Mouse (Mus musculus) regulatory T cell (primary cell): Measurements from ENCODE around the gene Tigd2.

Experiments used
- in situ Hi-C: fragments of 300-600 bp; cut with MboI, MseI; formaldehyde crosslinking; loops from one replicate; pipeline ENCODE4 v1.15.1; 2025; ENCODE audit warnings: high pct_unique_total_duplicates

Gene Tigd2

DNA sequence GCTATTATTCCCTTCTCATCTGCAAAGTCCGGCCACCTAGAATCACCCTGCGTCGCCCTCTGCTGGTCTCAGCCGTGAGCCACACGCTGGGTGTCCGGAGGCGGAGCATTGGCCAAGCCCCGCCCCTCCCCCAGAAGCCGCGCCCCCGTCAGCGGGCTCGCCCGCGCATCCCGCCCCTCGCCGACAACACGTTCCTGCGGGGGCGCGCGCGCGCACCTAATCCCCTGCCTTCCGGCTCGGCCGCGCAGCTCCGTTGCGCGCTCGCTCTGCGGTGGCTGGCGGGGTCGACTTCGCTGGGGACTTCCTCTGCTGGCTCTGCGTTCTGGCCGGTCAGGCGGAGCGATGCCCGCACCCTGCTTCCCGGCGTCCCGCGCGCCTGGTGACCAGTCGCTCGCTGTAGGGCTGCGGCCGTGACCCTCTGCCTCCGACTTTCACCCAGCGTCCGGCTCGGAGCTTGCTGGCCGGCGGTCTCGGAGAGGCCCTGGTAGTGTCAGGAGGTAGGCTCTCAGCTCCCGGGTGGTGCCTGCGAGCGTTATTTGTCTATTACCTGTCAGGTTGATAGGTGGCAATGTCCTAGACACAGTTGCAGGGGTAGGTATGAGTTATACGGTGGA, at the start of gene Tigd2:
Gene Tigd2, plus strand, starts transcription at position 186 of the 614 bp plus-strand sequence.
- in situ Hi-C loops: no loop called here

GRCm38 (mm10) chr6:59161801-59162478, 46.7 kb upstream of the Tigd2 start:
- in situ Hi-C loops: loop anchor here (25.0 kb wide), 1 partner anchor 550 kb away; no protein-coding TSS in a partner anchor

DNA sequence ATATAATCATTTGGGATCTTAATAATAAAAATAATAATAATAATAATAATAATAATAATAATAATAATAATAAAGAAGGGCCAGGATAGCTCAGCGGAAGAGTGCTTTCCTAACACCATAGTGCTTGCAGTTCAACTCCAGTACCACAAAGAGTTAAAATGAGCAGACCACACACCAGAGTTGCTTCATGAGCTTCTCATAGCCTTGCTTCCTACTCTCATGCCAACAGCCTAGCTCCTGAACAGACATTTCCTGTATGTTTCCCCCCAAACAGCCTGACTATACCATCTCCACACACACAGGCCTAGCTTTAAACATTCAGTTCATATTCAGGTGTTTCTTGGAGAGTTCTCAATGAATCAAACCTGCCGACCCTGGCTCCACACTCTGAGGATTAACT, 45.8 kb upstream of the Tigd2 start:
- in situ Hi-C loops: loop anchor here (25.0 kb wide), 1 partner anchor 551 kb away; no protein-coding TSS in a partner anchor

DNA sequence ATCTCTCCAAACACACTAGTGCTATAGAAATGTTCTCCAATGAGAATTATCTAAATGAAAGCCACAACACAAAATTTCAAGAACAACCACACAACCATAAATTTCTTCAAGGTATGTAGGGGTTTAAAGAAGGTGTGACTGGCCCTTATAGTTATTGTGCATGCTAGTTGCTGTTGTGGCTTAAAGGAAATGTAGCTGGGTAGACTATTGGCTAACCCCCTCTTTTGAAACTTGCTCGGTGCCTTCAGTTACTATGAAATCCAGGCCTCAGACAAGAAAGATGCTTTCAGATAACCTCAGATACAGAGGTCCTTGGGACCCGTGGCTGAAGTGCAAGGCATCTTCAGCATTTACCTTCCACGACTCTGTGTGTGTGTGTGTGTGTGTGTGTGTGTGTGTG, 45.3 kb upstream of the Tigd2 start:
- in situ Hi-C loops: loop anchor here (25.0 kb wide), 1 partner anchor 551 kb away; no protein-coding TSS in a partner anchor

DNA sequence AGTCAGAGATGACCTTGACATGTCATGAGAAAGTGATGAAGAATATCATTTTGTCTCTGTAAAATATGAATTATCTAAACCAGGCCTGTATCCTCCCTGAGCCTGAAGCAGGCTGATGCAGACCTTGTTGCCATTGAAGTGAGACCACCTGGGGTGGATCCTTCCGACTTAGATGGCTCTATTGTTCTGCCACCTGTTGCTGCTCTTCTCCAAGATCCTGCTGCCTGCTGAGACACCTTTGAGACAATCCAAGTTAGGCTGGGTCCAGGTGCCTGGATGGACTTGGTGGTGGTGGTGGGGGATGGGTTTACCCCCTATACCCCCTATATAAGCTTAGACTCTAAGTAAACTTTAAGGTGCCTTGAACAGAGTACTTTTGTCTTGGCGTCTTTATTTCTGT, 39.7 kb upstream of the Tigd2 start:
- in situ Hi-C loops: loop anchor here (25.0 kb wide), 1 partner anchor 557 kb away; no protein-coding TSS in a partner anchor

GRCm38 (mm10) chr6:59171230-59171629, 37.4 kb upstream of the Tigd2 start:
- in situ Hi-C loops: loop anchor here (25.0 kb wide), 1 partner anchor 559 kb away; no protein-coding TSS in a partner anchor

DNA sequence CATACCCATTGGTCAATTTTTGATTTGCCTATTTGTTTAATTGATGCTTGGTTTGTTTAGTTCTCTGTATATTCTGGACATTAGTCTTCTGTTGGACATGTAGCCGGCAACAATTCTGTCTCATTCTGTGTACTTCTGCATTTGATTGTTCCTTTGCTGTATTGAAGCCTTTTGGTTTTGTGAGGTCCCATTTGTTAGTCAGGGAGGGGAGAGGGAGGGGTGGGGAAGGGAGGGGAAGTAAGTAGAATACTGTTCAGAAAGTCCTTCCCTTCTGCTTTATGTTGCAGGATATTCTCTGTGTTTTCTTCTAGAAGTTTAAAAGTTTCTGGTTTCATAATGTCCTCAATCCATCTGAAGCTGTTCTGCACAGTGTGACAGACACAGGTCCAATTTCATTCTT, 34.7 kb upstream of the Tigd2 start:
- in situ Hi-C loops: loop anchor here (25.0 kb wide), 1 partner anchor 562 kb away; no protein-coding TSS in a partner anchor

GRCm38 (mm10) chr6:59178051-59178450, 30.6 kb upstream of the Tigd2 start:
- in situ Hi-C loops: loop anchor here (5.0 to 25.0 kb wide), 2 partner anchors 156 to 1466 kb away; partner anchors contain the start of genes Fam13a and Lancl2

DNA sequence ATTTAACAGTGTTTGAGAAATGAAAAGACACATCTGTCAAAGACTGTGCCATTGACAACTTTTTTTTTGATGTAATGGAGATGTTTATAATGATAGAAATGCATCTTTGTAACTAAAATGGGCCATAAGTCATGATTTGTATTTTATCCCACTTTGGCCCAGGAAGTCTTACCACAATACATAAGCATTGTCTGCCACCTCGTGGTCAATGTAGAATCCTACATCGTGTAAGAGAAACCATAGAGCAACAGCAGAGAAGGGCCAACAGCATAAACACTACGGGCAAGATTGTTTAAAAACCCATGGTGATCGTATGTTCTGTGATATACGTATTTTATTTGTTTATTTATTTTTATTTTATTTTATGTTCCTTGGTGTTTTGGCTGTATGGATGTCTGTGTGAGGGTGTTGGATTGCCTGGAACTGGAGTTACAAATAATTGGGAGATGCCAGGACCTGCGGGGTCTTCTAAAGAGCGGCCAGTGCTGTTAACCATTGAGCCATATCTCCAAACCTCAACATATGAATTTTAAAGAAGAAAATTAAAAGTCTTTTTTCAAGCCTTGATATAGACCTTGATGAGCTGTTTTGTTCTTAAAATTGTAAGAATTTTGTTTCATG, 28.2 kb upstream of the Tigd2 start:
- in situ Hi-C loops: loop anchor here (25.0 kb wide), 1 partner anchor 1468 kb away; the partner anchor contains the start of gene Lancl2

DNA sequence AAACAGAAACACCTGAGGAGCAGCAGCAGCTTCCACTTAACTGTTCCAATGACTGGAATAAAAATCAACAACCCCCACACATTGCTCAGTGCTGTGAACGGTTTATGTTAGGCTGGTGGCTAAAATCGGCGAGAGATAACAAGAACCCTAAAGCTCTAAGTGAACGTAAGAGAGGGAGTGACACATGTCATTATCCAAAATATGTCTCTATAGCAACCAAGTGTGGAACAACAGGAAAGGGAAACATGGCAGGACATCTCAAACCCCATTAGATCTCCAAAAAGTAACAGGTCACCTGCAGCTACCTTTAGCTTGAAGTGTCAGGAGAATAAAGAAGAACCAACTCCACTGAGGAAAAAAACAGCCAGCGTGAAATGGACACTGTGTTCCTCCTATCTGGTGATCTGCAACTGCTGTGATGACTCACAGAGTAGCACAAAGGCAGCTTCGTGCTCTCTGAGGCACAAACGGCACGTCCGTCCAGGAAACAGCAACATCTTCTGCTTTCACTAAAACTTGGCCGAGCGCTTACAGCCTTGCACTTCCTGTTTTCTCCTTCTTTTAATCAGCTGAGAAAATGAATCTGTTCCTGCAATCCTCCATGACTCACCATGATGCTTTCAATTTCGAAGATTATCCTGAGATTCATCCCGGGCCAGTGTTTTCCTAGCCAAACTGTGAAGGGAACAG, 23.5 kb upstream of the Tigd2 start:
- in situ Hi-C loops: loop anchor here (25.0 kb wide), 1 partner anchor 1473 kb away; the partner anchor contains the start of gene Lancl2

DNA sequence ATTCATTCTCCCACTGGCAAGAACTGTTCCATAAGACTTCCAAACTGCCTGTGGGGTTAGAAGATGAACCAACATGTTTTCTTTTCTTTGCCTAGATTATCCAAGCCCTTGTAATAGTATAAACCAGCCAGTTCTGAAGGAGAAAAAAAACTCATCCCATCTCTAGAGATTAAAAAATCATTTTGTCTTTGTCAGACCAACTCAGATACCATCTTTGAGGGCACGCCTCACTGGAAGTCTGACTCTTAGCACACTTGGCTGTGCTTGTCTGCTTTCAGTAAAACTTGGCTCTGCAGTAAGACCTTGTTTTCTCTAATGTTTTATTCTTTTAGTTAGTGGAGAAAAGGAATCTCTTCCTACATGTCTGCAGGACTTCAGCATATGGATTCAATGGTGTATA, 18.7 kb upstream of the Tigd2 start:
- in situ Hi-C loops: loop anchor here (25.0 kb wide), 1 partner anchor 1478 kb away; the partner anchor contains the start of gene Lancl2

DNA sequence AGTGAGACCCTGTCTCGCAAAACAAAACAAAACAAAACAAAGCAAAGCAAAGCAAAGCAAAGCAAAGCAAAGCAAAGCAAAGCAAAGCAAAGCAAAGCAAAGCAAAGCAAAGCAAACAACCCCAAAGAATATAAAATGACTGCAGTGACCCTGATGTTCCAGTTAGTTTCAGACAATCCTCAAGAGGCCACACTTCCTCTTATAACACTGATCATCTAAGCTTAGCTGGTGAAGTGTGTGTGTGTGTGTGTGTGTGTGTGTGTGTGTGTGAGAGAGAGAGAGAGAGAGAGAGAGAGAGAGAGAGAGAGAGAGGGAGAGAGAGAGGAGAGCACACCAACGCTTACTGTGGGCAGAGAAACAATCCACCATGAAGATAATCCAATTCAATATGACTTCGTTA, 14.2 kb upstream of the Tigd2 start:
- in situ Hi-C loops: loop anchor here (25.0 kb wide), 1 partner anchor 1482 kb away; the partner anchor contains the start of gene Lancl2

- in situ Hi-C loops: loop anchor here (25.0 kb wide), 1 partner anchor 1484 kb away; the partner anchor contains the start of gene Lancl2
Measured at GRCm38 (mm10) chr6:59195849-59196635, 12.6 kb upstream of the Tigd2 start.

- in situ Hi-C loops: loop anchor here (25.0 kb wide), 1 partner anchor 1484 kb away; the partner anchor contains the start of gene Lancl2
Measured at GRCm38 (mm10) chr6:59196746-59197145, 11.9 kb upstream of the Tigd2 start.

DNA sequence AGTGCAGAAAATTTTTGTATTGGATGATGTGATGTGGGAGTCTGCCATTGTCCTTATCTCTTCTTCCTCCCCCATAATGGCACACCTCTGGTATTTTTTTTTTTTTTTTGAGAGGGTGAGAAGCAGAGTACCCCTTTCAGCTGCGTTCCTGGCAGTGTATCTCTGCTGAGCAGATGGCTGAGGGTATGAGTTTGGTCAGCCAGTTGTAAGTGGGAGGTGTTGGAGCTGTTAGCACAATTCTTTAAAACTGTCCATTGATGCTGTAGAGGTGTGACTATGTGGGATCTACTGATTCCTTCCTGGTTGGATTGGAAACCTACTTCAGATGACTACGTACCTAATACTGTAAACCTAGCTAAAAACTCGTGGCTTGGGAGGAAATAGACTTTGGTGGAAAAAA, 10.3 kb upstream of the Tigd2 start:
- in situ Hi-C loops: loop anchor here (25.0 kb wide), 1 partner anchor 1486 kb away; the partner anchor contains the start of gene Lancl2

DNA sequence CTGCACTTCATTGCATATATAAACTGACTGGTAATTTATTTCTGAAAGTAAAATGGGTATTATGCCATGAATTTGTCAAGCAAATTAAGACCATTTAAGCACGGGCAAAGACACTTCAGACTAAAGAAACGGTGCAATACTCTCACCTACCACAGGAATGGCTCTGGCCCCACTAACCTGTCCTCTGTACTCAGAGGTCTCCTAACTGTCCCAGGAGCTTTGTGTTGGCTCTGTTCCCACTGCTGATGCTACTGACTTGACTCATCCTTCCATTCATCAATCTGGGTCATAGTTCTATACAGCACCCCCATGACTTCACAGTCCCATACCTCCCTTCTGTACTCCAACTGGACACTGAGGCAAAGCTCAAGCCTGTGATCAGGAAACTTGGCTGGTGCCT, 9.6 kb upstream of the Tigd2 start:
- in situ Hi-C loops: loop anchor here (25.0 kb wide), 1 partner anchor 1487 kb away; the partner anchor contains the start of gene Lancl2

- in situ Hi-C loops: no loop called here
Measured at GRCm38 (mm10) chr6:59207561-59207960, 1.1 kb upstream of the Tigd2 start.

DNA sequence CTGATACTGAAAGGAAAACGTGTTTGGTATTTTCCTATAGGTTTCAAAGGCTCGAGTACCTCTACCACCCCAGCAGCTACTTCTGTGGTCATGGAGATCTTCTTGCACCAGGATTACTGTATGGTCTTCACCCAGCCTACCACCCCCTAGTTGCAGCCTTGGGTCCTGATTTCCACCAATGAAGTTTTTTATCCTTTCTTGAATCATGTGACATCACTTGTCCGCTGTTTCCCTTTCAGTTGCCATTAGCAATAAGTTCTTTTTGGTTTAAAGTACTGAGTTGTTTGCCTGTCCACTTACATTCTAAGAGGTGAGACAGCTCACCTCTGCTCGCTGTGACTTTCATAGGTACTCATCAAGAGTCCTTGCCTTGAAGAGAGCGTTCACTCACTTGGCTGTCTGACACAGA, 633 bp downstream of the Tigd2 start:
- in situ Hi-C loops: no loop called here

GRCm38 (mm10) chr6:59233191-59233590, 24.5 kb downstream of the Tigd2 start:
- in situ Hi-C loops: no loop called here

DNA sequence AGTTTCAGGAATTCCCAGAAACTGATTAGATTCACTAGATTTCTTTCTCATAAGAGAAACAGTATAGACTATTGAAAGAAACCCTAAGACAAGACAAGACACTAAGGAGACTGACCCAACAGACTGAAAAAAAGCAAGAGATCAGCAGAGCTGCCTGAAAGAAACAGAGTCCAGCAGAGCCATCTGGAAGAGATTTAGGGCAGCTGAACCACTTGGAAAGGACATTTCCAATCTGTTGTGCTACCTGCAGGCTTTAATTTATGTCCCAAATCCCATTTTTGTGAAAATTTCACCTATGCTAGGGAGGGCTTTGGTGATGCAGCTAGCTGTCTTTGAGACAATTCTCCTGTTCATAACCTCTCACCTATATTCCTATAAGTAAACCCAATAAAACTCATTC, 25.0 kb downstream of the Tigd2 start:
- in situ Hi-C loops: no loop called here
